Mouse (Mus musculus) testis, adult 2 months (tissue): Measurements from ENCODE around the gene Bicd1.

Source experiments
- CTCF ChIP-seq: fragments of 200-500 bp; IDR thresholded peaks from 2 replicates; pipeline ENCODE4 v1.5.1; 2012; ENCODE audit warnings: low read depth, mild to moderate bottlenecking, inconsistent platforms, low read length, moderate library complexity; ENCODE audit not compliant: control insufficient read depth, insufficient read depth, insufficient replicate concordance
- POLR2A ChIP-seq: fragments of 200-500 bp; IDR thresholded peaks from 2 replicates; pipeline ENCODE4 v1.6.1; 2012; ENCODE audit warnings: low read depth, mild to moderate bottlenecking, inconsistent platforms, low read length, moderate library complexity; ENCODE audit not compliant: control insufficient read depth

- TF ChIP-seq CTCF: no peak
- no peak for TF ChIP-seq POLR2A
Measured at GRCm38 (mm10) chr6:149439140-149439539, 30.5 kb downstream of the Bicd1 start.
